Mouse (Mus musculus) limb, embryonic 15.5 days (tissue): ENCODE data around the gene Zc3h6. TPM values are rescaled to one million over a fixed set of nuclear protein-coding genes. Genes with fewer than 3 reads are reported as not detected.

Source experiments
- ATAC-seq: fragments of 200-750 bp; cut with Nextera tagmentation; 2 replicates; pipeline ENCODE4 v1.8.0; 2017; ENCODE audit warnings: low read depth, moderate TSS enrichment; ENCODE audit not compliant: insufficient number of reproducible peaks, low FRiP score, low TSS enrichment
- H3K27ac ChIP-seq: fragments of 300-500 bp; sonication (generic); 2 replicates; pipeline ENCODE4 v1.5.1; 2015; ENCODE audit warnings: moderate library complexity, mild to moderate bottlenecking, inconsistent platforms
- H3K27me3 ChIP-seq: fragments of 300-500 bp; sonication (generic); 2 replicates; pipeline ENCODE4 v1.6.1; 2015; ENCODE audit warnings: inconsistent platforms
- H3K36me3 ChIP-seq: fragments of 300-500 bp; sonication (generic); 2 replicates; pipeline ENCODE4 v1.6.1; 2015; ENCODE audit warnings: inconsistent platforms
- H3K4me1 ChIP-seq: fragments of 300-500 bp; sonication (generic); 2 replicates; pipeline ENCODE4 v1.6.1; 2015; ENCODE audit warnings: inconsistent platforms
- H3K4me2 ChIP-seq: fragments of 300-500 bp; sonication (generic); 2 replicates; pipeline ENCODE4 v1.6.1; 2015; ENCODE audit warnings: mild to moderate bottlenecking, inconsistent platforms
- H3K4me3 ChIP-seq: fragments of 300-500 bp; sonication (generic); 2 replicates; pipeline ENCODE4 v1.5.1; 2015; ENCODE audit warnings: mild to moderate bottlenecking, inconsistent platforms
- H3K9ac ChIP-seq: fragments of 300-500 bp; sonication (generic); 2 replicates; pipeline ENCODE4 v1.6.1; 2015; ENCODE audit warnings: inconsistent platforms
- H3K9me3 ChIP-seq: fragments of 300-500 bp; sonication (generic); 2 replicates; pipeline ENCODE4 v1.6.1; 2016; ENCODE audit warnings: inconsistent platforms
- WGBS: fragments of 180-500 bp; shearing (Covaris S2); methylation state at CpG from one replicate; pipeline ENCODE4 v1.1.7; 2015; 5-methylcytosine and 5-hydroxymethylcytosine counted together
- microRNA-seq: library from miRNA; unstranded; fragments of <30 nt; microRNA quantifications from one replicate; pipeline ENCODE4, GENCODE M21; 2016
- polyA plus RNA-seq: library from polyadenylated mRNA; unstranded; fragments of >200 nt; fragmentation: Nextera tagmentation; extraction: Ambion mirVana; gene quantifications from 2 replicates; pipeline ENCODE4 v1.2.1, GENCODE M21; 2015

The Zc3h6 gene
- polyA plus RNA-seq, 1 experiment from 2014 or later: 2.1 TPM

- Histone ChIP-seq H3K27me3 (no peaks in the 10 kb centered on the region), H3K27ac (peak within 1 kb of the TSS; percentile 86)
- peak; percentile 86 for ATAC-seq
These were observed 98.5 kb downstream of the Zc3h6 start, which contains the start of gene Ttl for GRCm38 (mm10) chr2:129065437-129066282. Gene Ttl (plus strand): TSS chr2:129065942.

GRCm38 (mm10) chr2:129066326-129066725 is 99.1 kb downstream of the Zc3h6 start:
- Histone ChIP-seq H3K4me3 (peak overlapping the region; percentile 91), H3K4me1 (peaks cover 14% of the 10 kb centered on the region), H3K36me3 (peaks cover 6% of the 10 kb centered on the region; the same call in 1 of the 2 replicates), H3K9me3 (no peaks in the 10 kb centered on the region), H3K27me3 (no peaks in the 10 kb centered on the region), H3K9ac (peak overlapping the region; percentile 79), H3K27ac (peak overlapping the region; percentile 86), H3K4me2 (peak overlapping the region; percentile 84)
- under 1% methylated on average over 20 of the region's 20 CpGs for WGBS
- peak; percentile 77 for ATAC-seq

More at GRCm38 (mm10) chr2:129065437-129066282, 98.5 kb downstream of the Zc3h6 start, which contains the start of gene Ttl:
- WGBS: under 1% methylated on average over 59 of the region's 62 CpGs
- Histone ChIP-seq H3K9me3 (no peaks in the 10 kb centered on the region), H3K9ac (peak within 1 kb of the TSS; percentile 79), H3K36me3 (peaks cover 6% of the 10 kb centered on the region; the same call in 1 of the 2 replicates), H3K4me2 (peak within 1 kb of the TSS; percentile 84), H3K4me3 (peak within 1 kb of the TSS; percentile 91), H3K4me1 (peaks cover 14% of the 10 kb centered on the region)

Small RNA genes within 50 kb of the gene (microRNA-seq; reads per million reads assigned to microRNA genes)
- not detected for gene Gm22859

Other genes starting within 250 kb of the Zc3h6 start
- gene Tmem87b, start 149.3 kb upstream of the Zc3h6 start, polyA plus RNA-seq: 29.4 and 31.0 TPM in 2 replicates
- 11.4 and 11.8 TPM in 2 replicates for gene Fbln7, start 104.4 kb upstream of the Zc3h6 start, polyA plus RNA-seq
- gene Zc3h8, start 23.3 kb upstream of the Zc3h6 start, polyA plus RNA-seq: 5.2 and 6.4 TPM in 2 replicates
- 12.7 and 14.8 TPM in 2 replicates for gene Gm10762, start 323 bp downstream of the Zc3h6 start, polyA plus RNA-seq
- 0.04 and 0.07 TPM in 2 replicates for gene Vinac1, start 80.8 kb downstream of the Zc3h6 start, polyA plus RNA-seq
- gene Ttl, start 98.5 kb downstream of the Zc3h6 start, polyA plus RNA-seq: 17.2 and 19.1 TPM in 2 replicates
- gene Polr1b, start 133.6 kb downstream of the Zc3h6 start, polyA plus RNA-seq: 22.0 and 25.1 TPM in 2 replicates
- gene Chchd5, start 162.3 kb downstream of the Zc3h6 start, polyA plus RNA-seq: 24.2 and 24.3 TPM in 2 replicates
- gene Slc20a1, start 231.4 kb downstream of the Zc3h6 start, polyA plus RNA-seq: 21.6 and 22.3 TPM in 2 replicates